Mouse (Mus musculus): ENCODE data around the gene Rpl6.

Gene Rpl6

DNA sequence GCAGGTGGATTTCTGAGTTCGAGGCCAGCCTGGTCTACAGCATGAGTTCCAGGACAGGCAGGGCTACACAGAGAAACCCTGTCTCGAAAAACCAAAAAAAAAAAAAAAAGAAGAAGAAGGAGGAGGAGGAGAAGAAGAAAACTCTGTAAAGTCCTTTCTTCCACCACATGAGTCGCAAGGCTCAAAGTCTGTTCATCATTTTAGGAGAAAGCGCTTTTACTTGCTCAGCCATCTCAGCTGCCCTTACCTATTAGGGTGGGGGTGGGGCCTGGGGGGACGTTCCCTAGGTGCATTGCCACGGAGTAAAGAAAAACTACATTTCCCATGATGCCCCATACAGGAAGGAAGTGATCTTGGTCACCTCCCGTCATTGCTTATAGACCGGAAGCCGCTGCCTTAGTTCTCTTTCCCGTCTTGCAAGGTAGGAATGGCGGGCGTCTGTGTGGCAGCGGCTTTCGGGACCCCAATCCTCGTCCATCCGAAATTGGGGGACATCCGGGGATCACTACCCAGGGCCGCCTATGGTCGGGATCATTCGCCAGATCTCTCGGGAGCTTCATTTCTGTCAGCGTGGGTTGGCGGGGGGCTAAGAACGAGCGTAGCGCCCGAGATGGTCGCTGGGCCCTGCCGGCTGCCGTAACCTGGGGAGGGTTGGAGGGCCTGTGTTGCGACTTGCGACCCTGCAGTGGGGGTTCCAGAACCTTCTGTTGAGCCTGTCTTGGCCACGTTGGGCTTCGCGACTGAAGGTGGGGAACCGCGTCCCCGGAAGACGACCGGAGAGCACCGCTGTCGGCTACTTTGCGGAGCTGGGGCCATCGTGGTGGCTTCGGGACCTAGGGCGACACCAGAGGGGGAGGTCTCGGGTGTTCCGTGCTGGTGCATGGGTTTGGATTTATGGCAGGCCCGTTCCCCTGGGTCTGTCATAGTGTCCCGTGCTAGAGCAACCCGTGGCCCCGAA is at the start of gene Rpl6:
TSS of gene Rpl6 (plus strand) at position 350 of the 958 bp plus-strand sequence.
- peak; percentile 77 for DNase-seq (ENCODE audit: extremely low spot score, low spot score)

DNA sequence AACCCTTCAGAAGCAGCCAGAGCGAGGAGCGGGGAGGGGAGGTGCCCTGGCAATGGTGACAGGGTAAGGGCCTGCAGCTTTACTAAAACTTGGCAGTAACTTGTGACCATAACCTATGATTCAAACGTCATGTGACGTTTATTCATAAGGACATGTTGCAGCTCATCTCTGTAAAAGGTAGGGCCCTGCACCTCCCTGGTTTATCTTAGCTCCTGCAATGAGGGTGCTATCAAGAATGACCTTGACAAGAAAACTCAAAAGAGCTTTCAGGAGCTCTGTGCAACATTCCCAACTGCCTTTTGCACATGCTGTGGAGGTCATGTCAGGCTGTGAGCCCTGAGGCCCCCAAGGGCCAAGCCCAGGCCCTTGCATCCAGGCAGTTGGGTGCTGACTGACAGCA is 48.2 kb upstream of the Rpl6 start:
- no peak for DNase-seq (ENCODE audit: extremely low spot score, low spot score)

DNA sequence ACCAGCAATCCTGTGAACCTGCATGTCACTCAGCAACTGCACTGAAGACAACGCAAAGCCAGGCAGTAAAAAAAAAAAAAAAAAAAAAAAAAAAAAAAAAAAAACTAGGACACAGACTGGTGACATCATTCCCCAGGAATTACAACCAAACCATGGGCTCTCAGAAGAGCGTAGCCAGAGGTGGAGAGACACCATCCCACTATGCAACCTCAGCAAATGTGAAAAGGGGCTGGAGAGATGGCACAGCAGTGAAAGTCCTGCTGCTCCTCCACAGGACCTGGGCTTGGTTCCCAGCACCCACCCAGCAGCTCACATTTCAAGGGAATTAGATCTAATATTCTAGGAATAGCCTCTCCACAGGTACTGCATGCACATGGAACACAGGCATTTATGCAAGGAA is 47.3 kb upstream of the Rpl6 start:
- no peak for DNase-seq (ENCODE audit: extremely low spot score, low spot score)

DNA sequence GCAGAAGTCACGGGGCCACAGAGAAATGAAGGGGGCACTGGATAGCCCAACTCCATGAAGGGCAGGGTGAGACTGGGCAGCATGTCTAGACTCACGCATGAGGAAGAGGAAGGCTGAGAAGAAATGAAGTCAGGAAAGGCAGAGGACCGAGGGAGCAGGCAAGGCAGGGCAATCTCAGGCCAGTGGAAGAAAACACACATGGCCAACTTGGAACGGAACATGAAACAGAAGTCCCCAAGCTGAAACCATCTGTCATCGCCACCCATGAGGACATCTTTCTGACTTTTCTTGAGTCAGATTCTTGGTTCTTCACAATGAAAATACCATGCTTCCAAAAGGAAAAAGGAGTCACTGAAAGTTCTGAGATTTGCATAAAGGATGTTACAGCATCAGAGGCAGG is 46.8 kb upstream of the Rpl6 start:
- no peak for DNase-seq (ENCODE audit: extremely low spot score, low spot score)

DNA sequence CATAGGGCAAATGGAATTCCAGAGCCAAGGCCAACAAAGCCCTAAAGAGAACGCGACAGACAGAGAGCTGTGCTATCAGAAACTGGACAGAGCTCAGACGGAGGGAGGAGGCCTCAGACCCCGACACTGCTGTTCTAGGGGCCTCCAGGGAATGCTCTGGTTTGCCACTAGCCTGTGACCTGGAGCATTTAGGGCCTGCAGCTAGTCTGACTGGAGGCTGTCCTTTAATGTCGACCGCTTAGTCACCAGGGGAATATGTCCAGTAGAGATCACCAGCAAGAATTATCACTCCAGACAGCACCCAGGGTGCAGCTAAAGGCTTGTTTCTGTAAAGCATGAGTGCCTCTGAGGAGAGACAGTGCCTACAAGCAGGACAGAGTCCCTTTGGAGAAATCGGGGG is 45.3 kb upstream of the Rpl6 start:
- no peak for DNase-seq (ENCODE audit: extremely low spot score, low spot score)

DNA sequence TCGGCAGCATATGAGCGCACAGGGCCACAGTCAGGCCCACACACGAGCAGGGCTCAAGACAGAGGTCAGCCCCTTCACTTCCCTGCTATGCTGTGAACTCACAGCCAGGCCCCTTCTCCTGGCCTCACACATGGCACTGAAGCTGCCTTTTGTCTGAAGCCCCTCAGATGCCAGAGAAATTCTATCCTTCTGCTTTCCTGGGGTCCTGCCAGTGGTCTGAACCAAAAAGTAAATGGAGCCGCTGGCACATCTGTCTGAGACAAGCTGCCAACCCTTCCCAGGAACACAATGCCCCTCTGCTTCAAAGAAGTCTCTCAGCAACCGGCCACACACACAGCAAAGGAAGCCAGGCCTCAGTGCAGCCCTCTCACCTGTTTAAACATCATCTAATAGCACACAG is 42.0 kb upstream of the Rpl6 start:
- DNase-seq (ENCODE audit: extremely low spot score, low spot score), result no peak

DNA sequence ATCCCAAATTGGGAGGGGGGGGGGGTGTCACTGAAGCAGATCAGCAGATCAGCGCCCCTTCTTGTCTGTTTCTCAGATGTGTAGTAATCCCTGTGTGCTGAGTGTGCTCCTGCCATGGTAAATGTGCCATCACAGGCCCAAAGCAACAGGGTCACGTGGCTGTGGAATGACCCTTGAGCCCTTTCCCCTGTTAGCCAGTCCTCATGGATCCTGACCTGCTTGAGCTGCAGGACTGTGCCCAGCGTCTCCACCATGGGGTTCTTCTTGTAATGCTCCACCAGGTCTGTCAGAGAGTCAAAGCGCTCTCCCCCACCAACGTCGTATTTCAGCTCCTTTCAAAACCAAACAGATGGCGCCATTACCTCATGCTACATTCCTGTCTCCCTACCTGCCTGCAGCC is 41.4 kb upstream of the Rpl6 start:
- DNase-seq (ENCODE audit: extremely low spot score, low spot score), result no peak

DNA sequence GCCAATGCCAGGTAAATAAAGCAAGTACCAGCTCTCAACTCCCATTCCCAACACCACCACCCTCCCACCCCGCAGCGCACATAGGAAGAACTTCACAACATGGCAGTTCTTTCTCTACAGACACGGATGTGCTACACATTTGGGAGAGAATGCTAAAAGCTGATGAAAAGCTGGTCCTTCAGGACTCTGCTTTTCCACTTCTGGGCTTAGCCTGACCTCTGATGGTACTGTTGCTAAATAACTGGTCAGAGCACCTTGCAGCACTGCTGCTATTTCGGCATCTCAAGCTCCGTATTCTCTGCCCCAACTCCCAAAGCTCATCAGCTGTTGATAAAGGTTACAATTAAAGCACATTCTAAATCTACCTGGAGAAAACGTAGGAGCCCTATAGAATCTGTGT is 37.4 kb upstream of the Rpl6 start:
- no peak for DNase-seq (ENCODE audit: extremely low spot score, low spot score)

DNA sequence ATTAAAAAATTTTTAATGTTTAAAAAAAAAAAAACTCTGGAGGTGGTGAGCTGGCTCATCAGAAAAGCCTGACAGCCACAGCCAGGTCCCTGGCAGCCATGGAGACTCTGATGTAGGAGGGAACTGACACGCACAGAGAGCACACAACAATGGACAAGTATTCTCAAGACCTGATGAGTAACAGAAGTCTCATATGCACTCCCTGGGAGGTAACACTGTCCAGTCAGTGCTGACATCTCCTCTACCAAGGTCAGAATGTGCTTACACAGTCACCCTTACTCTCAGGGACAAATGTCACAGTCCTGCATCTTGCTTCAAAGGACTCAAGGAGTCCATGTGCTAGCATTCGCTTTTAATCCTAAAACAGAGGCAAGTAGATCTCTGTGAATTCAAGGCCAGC is 34.7 kb upstream of the Rpl6 start:
- no peak for DNase-seq (ENCODE audit: extremely low spot score, low spot score)

DNA sequence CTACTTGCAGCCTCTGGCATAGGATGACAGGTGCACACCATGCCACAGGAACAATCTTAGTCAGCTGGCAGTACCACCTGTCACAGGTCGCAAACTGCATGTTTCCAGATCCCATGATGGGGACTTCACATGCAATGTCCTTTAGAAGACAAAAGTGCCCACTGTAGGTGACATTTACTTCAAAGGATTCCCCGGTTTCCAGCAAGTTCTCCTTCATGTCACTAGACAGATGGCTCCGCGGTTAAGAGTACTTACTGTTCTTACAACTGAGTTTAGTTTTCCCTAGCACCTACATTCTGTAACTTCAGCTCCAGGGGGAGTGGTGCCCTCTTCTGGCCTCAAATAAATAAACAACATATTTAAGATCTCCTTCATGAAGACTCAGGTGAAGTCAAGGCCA is 31.4 kb upstream of the Rpl6 start:
- DNase-seq (ENCODE audit: extremely low spot score, low spot score), result no peak

DNA sequence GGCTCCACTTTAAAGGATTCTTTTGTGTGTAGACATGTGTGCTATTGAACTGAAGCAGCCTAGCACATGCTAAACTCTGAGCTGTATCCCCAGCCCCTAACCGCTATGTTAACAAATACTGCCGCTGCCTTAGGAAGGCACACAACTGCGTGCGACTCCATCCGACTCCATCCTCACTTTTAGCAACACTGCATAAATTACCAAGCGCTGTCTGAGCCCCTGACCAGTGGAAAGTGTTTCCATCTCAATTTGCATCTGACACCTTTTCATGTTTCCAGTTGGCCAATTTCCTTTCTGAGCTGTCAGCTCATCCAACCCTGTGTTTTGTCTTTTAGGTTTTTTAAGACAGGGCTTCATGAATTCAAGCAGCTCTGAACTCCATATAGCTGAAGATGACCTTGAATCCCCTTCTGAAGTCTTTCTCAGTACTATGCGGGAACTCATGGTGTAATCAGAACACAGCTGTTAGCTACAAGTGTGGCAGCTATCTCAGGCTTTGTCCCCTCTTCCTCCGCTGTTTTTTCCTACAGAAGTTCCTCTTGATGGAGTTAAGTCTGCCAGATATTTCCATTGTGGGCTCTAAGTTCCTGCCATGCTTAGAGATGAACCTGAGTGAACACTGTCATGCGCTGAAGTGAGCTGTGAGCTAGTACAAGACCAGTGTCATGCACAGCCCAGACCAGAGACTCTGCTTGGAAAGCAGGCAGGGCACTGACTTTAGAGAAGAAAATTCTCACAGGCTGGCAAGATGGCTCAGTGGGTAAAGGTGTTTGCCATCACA is 25.0 kb upstream of the Rpl6 start:
- DNase-seq (ENCODE audit: extremely low spot score, low spot score), result no peak

DNA sequence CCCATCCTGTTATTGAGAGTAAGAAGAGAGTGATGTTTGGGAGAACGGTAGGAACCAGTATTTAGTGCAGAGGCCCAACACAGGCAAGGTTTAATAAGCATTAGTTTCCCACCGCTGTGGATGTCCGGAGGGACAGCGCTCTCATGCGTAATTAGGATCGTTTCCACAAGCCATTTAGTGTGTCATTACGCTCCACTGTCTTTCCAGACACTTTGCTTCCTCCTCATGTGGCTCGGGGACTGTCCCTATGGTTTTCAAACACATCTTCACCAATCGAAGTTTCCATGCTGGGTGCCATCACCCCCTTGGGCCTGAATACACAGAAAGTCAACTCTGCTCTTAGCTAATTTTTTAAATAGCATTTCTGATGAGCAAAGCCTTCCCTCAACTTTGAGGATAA is 21.0 kb upstream of the Rpl6 start:
- DNase-seq (ENCODE audit: extremely low spot score, low spot score), result no peak

DNA sequence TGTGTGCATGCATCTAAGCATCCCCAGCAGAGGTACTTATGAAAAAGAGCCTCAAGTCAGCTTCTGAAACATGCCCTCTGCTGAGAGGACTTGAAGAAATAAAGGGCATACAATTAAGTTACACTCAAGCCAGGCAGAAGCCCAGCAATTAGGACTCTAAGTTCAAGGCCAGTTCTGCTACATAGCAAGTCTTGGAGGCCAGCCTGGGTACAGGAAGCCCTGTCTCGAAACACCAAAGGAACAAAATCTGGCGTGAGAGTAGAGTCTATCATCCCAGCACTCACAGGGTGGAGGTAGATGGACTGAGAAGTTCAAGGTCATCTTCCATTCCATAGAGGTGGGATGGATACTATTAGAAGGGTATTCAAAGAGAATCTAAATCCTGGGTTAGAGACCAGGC is 19.9 kb upstream of the Rpl6 start:
- DNase-seq (ENCODE audit: extremely low spot score, low spot score), result no peak

DNA sequence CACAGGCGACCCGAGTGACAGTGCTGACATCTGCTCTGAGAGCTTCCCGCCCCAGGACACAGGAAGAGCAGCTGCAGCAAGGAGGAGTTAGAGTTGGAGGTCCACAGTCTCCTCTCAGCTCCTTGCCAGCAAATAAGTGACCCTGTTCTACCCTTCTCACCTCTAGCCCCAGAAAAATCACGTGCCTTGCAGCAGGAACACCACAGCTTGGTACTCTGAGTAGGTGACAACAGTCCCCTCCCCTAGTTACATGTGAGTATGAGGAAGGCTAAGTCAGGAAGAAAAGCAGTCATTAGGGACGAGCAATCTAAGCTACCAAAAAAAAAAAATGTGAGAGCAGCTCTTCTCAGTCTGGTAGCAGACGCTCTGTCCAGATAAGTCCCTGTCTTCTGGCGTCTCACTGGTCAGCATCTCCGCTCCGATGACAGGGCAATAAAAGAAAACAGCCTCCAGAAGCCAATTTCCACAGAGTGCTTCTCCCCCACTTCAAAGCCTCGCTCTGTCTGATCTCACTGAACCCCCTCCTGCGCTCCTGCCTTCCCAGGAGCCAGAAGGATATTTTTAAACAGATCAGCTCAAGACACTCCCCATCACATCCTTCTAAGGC is 19.2 kb upstream of the Rpl6 start:
- no peak for DNase-seq (ENCODE audit: extremely low spot score, low spot score)

DNA sequence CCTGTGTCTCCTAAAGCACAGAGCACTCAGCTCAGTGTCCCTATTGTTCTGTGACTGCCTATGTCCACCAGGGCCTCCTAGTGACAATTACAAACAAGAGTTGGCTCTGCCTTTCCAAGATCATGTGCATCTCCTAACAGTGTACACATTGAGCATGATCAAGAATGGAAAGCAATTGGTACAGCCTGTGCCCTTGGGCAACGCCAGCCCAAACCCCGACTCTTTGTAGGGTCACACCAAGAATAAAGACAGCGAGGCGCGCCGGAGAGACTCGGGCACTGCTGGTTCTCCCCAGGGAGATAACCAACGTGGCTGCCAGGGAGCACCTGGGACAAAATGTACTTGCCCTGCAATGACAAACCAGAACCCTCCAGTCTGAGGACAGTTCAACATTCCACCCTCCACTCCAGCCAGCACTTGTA is 16.7 kb upstream of the Rpl6 start:
- no peak for DNase-seq (ENCODE audit: extremely low spot score, low spot score)

DNA sequence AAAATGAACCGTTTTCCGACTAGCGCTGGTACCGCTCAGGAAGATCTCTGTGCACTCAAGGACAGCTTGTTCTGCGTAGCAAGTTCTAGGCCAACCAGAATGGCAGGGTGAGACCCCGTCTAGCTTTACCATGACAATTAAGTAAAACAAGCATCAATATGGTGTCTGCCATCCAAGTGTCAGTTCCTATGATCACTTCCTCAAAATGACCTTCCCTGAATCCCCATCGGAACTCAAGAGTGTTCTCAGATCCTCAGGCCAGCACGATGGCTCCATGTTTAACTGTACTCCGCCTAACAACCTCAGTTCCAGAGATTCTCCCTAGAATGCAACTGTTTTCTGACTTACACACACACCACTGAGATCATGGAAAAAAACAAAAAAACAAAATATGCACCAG is 16.0 kb upstream of the Rpl6 start:
- no peak for DNase-seq (ENCODE audit: extremely low spot score, low spot score)

DNA sequence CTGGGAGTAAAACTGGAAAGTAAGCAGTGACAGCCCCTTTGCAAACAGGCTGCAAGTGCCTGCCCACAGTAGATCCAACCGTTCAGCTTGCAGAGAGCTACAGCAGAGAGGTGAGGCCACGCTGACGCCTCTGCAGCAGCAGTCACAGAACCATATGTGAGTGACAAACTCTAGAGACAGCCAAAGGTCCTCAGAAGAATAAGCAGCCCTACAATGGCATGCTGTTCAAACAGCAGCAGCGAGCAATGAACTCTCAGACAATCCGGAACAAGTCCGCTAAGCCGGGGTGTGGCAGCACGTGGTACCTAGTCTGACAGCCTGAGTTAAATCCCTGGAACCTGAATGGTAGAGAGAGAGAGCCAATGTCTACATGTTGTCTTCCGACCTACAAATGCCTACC is 15.1 kb upstream of the Rpl6 start:
- no peak for DNase-seq (ENCODE audit: extremely low spot score, low spot score)

DNA sequence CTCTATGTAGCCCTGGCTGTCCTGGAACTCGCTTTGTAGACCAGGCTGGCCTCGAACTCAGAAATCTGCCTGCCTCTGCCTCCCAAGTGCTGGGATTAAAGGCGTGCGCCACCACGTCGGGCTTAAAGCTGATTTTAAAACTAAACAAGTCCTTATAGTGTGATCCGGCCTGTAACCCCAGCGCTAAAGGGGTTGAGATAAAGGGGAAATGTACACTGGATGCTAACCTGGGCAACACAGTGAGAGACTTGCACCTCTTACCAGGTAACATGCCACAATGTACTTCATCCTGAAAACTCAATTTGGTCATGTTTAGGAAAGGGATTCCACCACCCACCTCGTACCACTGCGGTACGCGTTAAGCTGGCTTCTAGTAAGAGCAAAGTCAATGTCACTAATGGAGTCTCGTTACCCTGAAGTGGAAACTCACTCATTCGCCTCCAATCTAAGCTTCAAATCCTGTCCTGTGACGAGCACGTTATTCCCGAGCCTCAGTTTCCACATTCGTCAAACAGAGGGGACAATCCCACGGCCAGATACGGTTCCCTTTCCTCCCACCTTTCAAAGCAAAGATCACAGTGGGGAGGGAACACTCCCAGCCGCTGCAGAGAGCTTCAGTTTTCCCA is 14.0 kb upstream of the Rpl6 start:
- no peak for DNase-seq (ENCODE audit: extremely low spot score, low spot score)

DNA sequence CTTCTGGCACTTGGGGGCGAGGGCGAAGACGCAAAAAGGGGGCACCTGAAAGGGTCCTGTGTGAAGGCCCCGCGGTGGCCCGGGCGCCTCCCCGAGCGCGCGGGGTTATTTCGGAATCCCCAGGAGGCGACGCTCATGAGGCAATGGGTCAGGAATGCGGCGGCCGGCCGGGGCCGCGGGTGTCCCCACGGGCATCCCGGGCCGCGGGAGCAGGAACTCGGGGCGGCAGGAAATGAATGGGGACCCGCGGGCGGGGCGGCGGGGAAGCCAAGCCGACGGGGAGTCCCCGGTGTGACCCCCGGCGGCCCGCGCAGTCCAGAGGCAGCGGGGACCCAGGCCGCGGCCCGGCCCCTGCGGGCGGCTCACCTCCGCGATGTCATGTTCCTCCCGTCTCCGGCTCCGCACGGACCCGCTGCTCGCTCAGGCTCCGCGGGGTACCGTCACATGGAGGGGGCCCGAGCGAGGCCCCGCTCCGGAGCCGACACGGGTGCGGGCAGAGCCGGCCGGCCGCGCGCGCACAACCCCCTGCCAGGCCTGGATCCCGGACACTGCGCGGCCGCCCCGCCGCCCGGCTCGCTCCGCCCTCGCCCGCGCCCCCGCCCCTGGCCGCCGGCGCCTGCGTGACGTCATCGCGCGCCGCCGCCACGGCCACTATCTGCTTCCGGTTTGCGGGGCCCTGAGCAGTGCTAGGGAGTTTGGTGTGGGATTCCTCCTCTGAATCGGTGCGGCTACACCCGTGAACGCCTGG is 13.3 kb upstream of the Rpl6 start, which contains the start of gene Ptpn11:
TSS of gene Ptpn11 (minus strand) at position 562 of the 748 bp plus-strand sequence.
- DNase-seq (ENCODE audit: extremely low spot score, low spot score), result peak; percentile 86

DNA sequence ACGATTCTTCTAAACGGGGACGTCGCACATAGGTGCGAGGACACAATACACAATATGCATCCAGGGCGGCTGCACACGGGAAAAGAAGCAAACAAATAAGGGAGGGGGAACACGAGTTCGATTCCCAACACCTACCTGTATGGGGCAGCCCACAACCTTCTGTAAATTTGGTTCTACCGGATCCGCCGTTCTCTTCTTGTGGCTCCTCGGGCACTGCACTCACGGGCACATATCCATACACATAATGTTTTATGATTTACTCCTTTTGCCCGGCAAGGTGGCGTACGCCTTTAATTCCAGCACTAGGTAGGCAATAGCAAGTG is 12.7 kb upstream of the Rpl6 start:
- DNase-seq (ENCODE audit: extremely low spot score, low spot score), result no peak

DNA sequence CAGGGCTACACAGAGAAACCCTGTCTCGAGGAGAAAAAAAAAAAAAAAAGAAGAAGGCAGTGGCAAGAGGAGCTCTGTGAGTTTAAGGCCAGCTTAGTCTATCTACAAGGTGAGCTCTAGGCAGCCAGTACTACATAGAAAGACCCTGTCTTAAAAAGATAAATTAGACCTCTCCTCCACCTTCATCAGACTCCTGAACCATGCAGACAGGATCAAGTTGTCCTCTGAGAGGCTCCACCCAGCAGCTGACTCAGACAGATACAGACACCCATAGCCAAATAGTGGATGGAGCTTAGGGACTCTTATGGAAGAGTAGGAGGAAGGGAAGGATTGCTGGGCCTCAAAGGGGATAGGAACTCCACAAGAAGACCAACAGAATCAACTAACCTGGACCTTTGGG is 10.1 kb upstream of the Rpl6 start:
- no peak for DNase-seq (ENCODE audit: extremely low spot score, low spot score)
